Mouse (Mus musculus) CH12.LX (cell line): Measurements from ENCODE around the gene Ap1s3. TPM values are rescaled to one million over a fixed set of nuclear protein-coding genes. Genes with fewer than 3 reads are reported as not detected.

ENCODE experiments used
- DNase-seq: peaks from one replicate; pipeline ENCODE4 v3.0.0-alpha.2; 2013; ENCODE audit errors: extremely low read depth
- H3K27ac ChIP-seq: 2 replicates; pipeline ENCODE4 v1.5.1; 2012; ENCODE audit warnings: low read depth, mild to moderate bottlenecking, control low read depth, moderate library complexity; ENCODE audit not compliant: insufficient read depth
- H3K27me3 ChIP-seq: replicated peaks from 2 replicates; pipeline ENCODE3; 2012; ENCODE audit warnings: inconsistent platforms
- H3K36me3 ChIP-seq, 2 experiments: replicated peaks in 1 of 2; 2 replicates each; pipeline versions ENCODE3 to v1.6.1; 2012; ENCODE audit warnings: inconsistent platforms in 1 of 2, low read length in 1 of 2, mild to moderate bottlenecking in 1 of 2, mixed read lengths in 1 of 2, moderate library complexity in 1 of 2; ENCODE audit not compliant: control insufficient read depth in 1 of 2, insufficient read depth in 1 of 2
- H3K4me1 ChIP-seq, 2 experiments: 2 replicates each; pipeline ENCODE4 v1.6.1; 2012; ENCODE audit warnings: inconsistent platforms in 1 of 2, moderate library complexity in 1 of 2; ENCODE audit not compliant: insufficient read depth in 2 of 2, control insufficient read depth in 1 of 2
- H3K4me2 ChIP-seq: 2 replicates; pipeline ENCODE4 v1.6.1; 2012; ENCODE audit warnings: low read depth, mild to moderate bottlenecking, control low read depth; ENCODE audit not compliant: poor library complexity, insufficient read depth, severe bottlenecking
- H3K4me3 ChIP-seq, 3 experiments: fragments of 150-350 bp in 1 of 3; sonication (generic) in 1 of 3; replicated peaks in 1 of 3; 2 replicates each; pipeline versions ENCODE3 to v1.5.1; 2011 to 2012; ENCODE audit warnings: low read depth in 2 of 3, low read length in 2 of 3, mild to moderate bottlenecking in 2 of 3, moderate library complexity in 2 of 3, control low read depth in 1 of 3, improper control_type of control experiment in 1 of 3, inconsistent platforms in 1 of 3, mixed read lengths in 1 of 3; ENCODE audit not compliant: poor library complexity in 1 of 3
- H3K79me2 ChIP-seq: replicated peaks from 2 replicates; pipeline ENCODE4 v1.6.1; 2012; ENCODE audit warnings: mild to moderate bottlenecking, moderate library complexity; ENCODE audit not compliant: control insufficient read depth, poor library complexity, insufficient read depth, severe bottlenecking; ENCODE audit errors: extremely low read depth
- H3K9ac ChIP-seq: 2 replicates; pipeline ENCODE4 v1.6.1; 2012; ENCODE audit warnings: low read depth, mild to moderate bottlenecking, control low read depth, moderate library complexity; ENCODE audit not compliant: insufficient read depth
- H3K9me3 ChIP-seq: replicated peaks from 2 replicates; pipeline ENCODE3; 2012; ENCODE audit warnings: low read length, inconsistent platforms, mixed read lengths
- BHLHE40 ChIP-seq: IDR thresholded peaks from 2 replicates; pipeline ENCODE4 v1.6.1; 2011; ENCODE audit warnings: mild to moderate bottlenecking, low read depth, low read length, improper control_type of control experiment
- CHD1 ChIP-seq: IDR thresholded peaks from 2 replicates; pipeline ENCODE4 v1.6.1; 2012; ENCODE audit warnings: low read depth, low read length, improper control_type of control experiment, inconsistent platforms
- CTCF ChIP-seq, 2 experiments: IDR thresholded peaks in 1 of 2; conservative IDR thresholded peaks in 1 of 2; 2 replicates each; pipeline ENCODE4 v1.5.1; 2011 to 2012; ENCODE audit warnings: low read depth in 2 of 2, low read length in 2 of 2, improper control_type of control experiment in 1 of 2, inconsistent platforms in 1 of 2, mild to moderate bottlenecking in 1 of 2, moderate library complexity in 1 of 2
- ELF1 ChIP-seq: IDR thresholded peaks from 2 replicates; pipeline ENCODE4 v1.6.1; 2014; ENCODE audit warnings: low read depth, mild to moderate bottlenecking, inconsistent platforms, low read length, improper control_type of control experiment
- EP300 ChIP-seq: IDR thresholded peaks from 2 replicates; pipeline ENCODE4 v1.6.1; 2011; ENCODE audit warnings: low read length, improper control_type of control experiment
- ETS1 ChIP-seq: conservative IDR thresholded peaks from 2 replicates; pipeline ENCODE4 v1.6.1; 2012; ENCODE audit warnings: low read depth, mild to moderate bottlenecking, inconsistent platforms, low read length, improper control_type of control experiment, moderate library complexity
- JUND ChIP-seq: conservative IDR thresholded peaks from 2 replicates; pipeline ENCODE4 v1.6.1; 2011; ENCODE audit warnings: low read depth, low read length, improper control_type of control experiment
- MAFK ChIP-seq: IDR thresholded peaks from 2 replicates; pipeline ENCODE4 v1.6.1; 2011; ENCODE audit warnings: low read length, improper control_type of control experiment; ENCODE audit not compliant: insufficient replicate concordance
- MAX ChIP-seq: IDR thresholded peaks from 2 replicates; pipeline ENCODE4 v1.6.1; 2011; ENCODE audit warnings: low read length, improper control_type of control experiment
- MAZ ChIP-seq: IDR thresholded peaks from 2 replicates; pipeline ENCODE4 v1.6.1; 2012; ENCODE audit warnings: low read depth, mild to moderate bottlenecking, inconsistent platforms, low read length, improper control_type of control experiment, moderate library complexity
- MYC ChIP-seq: IDR thresholded peaks from 2 replicates; pipeline ENCODE4 v1.6.1; 2011; ENCODE audit warnings: low read depth, mild to moderate bottlenecking, improper control_type of control experiment, low read length
- NELFE ChIP-seq: IDR thresholded peaks from 2 replicates; pipeline ENCODE4 v1.6.1; 2011; ENCODE audit warnings: low read depth, low read length, improper control_type of control experiment
- NRF1 ChIP-seq: IDR thresholded peaks from 2 replicates; pipeline ENCODE4 v1.6.1; 2014; ENCODE audit warnings: low read depth, mild to moderate bottlenecking, inconsistent platforms, low read length, improper control_type of control experiment, moderate library complexity
- POLR2AphosphoS2 ChIP-seq: IDR thresholded peaks from 2 replicates; pipeline ENCODE4 v1.6.1; 2011; ENCODE audit warnings: low read depth, low read length, improper control_type of control experiment
- SIN3A ChIP-seq: IDR thresholded peaks from 2 replicates; pipeline ENCODE4 v1.6.1; 2012; ENCODE audit warnings: low read length, improper control_type of control experiment, inconsistent platforms
- SMC3 ChIP-seq: IDR thresholded peaks from 2 replicates; pipeline ENCODE4 v1.6.1; 2011; ENCODE audit warnings: low read depth, low read length, improper control_type of control experiment
- TBP ChIP-seq: conservative IDR thresholded peaks from 2 replicates; pipeline ENCODE4 v1.6.1; 2011; ENCODE audit warnings: low read depth, low read length, improper control_type of control experiment
- UBTF ChIP-seq: IDR thresholded peaks from 2 replicates; pipeline ENCODE4 v1.6.1; 2012; ENCODE audit warnings: low read depth, mild to moderate bottlenecking, inconsistent platforms, low read length, improper control_type of control experiment, moderate library complexity
- USF1 ChIP-seq: IDR thresholded peaks from 2 replicates; pipeline ENCODE4 v1.6.1; 2014; ENCODE audit warnings: low read depth, mild to moderate bottlenecking, inconsistent platforms, low read length, improper control_type of control experiment
- USF2 ChIP-seq: conservative IDR thresholded peaks from 2 replicates; pipeline ENCODE4 v1.6.1; 2011; ENCODE audit warnings: low read depth, low read length, improper control_type of control experiment
- ZC3H11A ChIP-seq: IDR thresholded peaks from 2 replicates; pipeline ENCODE4 v1.6.1; 2012; ENCODE audit warnings: low read depth, mild to moderate bottlenecking, inconsistent platforms, low read length, improper control_type of control experiment
- ZMIZ1 ChIP-seq: IDR thresholded peaks from 2 replicates; pipeline ENCODE4 v1.6.1; 2012; ENCODE audit warnings: low read depth, mild to moderate bottlenecking, inconsistent platforms, low read length, improper control_type of control experiment
- ZNF384 ChIP-seq: IDR thresholded peaks from 2 replicates; pipeline ENCODE4 v1.6.1; 2012; ENCODE audit warnings: low read depth, low read length, improper control_type of control experiment, inconsistent platforms
- dilution Hi-C: fragments of 300-500 bp; cut with MboI; formaldehyde crosslinking; loops from 2 replicates; pipeline ENCODE4 v1.14.3; 2020; ENCODE audit warnings: low sequenced_read_pairs; ENCODE audit not compliant: extremely low pct_unique_long_range_greater_than_20kb, extremely low pct_ligation_motif_present
- in situ Hi-C: fragments of 300-500 bp; cut with MboI; formaldehyde crosslinking; loops from 3 replicates; pipeline ENCODE4 v1.14.3; 2019; ENCODE audit warnings: low sequenced_read_pairs, low pct_ligation_motif_present, low pct_unique_long_range_greater_than_20kb, mixed read lengths
- polyA plus RNA-seq: library from polyadenylated mRNA; unstranded; fragments of >175 nt; gene quantifications from 2 replicates; pipeline ENCODE4 v1.2.1, GENCODE M21; 2012; ENCODE audit warnings: low read depth; ENCODE audit not compliant: insufficient read length
- total RNA-seq, 2 experiments: library from RNA; depleted of rRNA; stranded (reverse); fragments of 300-350 nt in 1 of 2; fragments of >200 nt in 1 of 2; gene quantifications; 2 replicates each; pipeline ENCODE4 v1.2.3; 2012 to 2014

Gene Ap1s3
- total and polyA plus RNA-seq, 3 experiments: 10.5 to 36.6 (median 13.9) TPM

- dilution Hi-C loops: no loop called here
- Histone ChIP-seq H3K27me3 (no peaks in the 10 kb centered on the region), H3K9me3 (no peaks in the 10 kb centered on the region), H3K4me3 (no peak overlapping the region), H3K9ac (no peak overlapping the region), H3K4me1 (peaks cover 0 to 10% of the 10 kb centered on the region in 2 experiments; a peak in 2 of 4 replicates), H3K79me2 (no peaks in the 10 kb centered on the region), H3K4me2 (0 out of 2 replicates have a peak overlapping the region, but pooled peaks have one; percentile 15), H3K27ac (no peak overlapping the region), H3K36me3 (no peaks in the 10 kb centered on the region)
- DNase-seq: no peak
- in situ Hi-C loops: no loop called here
- TF ChIP-seq POLR2AphosphoS2 (no peak), ZC3H11A (no peak), ZMIZ1 (no peak), JUND (no peak), MYC (no peak), USF2 (no peak), SMC3 (no peak), EP300 (no peak), SIN3A (no peak)
These were observed 99.9 kb downstream of the Ap1s3 start for GRCm38 (mm10) chr1:79571912-79572311.

GRCm38 (mm10) chr1:79571126-79571525, 100.6 kb downstream of the Ap1s3 start:
- H3K27me3 ChIP-seq: no peaks in the 10 kb centered on the region
- DNase-seq: no peak
- peaks cover 0 to 4% of the 10 kb centered on the region in 2 experiments; a peak in 2 of 4 replicates for H3K4me1 ChIP-seq
- H3K36me3 ChIP-seq: no peaks in the 10 kb centered on the region
- H3K4me3 ChIP-seq: no peak overlapping the region
- in situ Hi-C loops: no loop called here
- dilution Hi-C loops: no loop called here
- no peak overlapping the region for H3K9ac ChIP-seq
- no peak overlapping the region for H3K27ac ChIP-seq
- no peak overlapping the region for H3K4me2 ChIP-seq
- TF ChIP-seq ZNF384 (no peak), CHD1 (no peak), MAZ (no peak), ELF1 (no peak), POLR2AphosphoS2 (no peak), ETS1 (no peak), MAFK (no peak), NRF1 (no peak), MAX (no peak), USF2 (no peak), ZC3H11A (no peak), UBTF (no peak), NELFE (no peak), CTCF (conservative IDR thresholded peaks at IDR 0.05 in 1 of 2, IDR thresholded peaks at IDR 0.05 in 1 of 2; ENCODE audit: low read depth in 2 of 2, low read length in 2 of 2) (no peak), BHLHE40 (no peak), USF1 (no peak), TBP (no peak)
- no peaks in the 10 kb centered on the region for H3K9me3 ChIP-seq
- no peaks in the 10 kb centered on the region for H3K79me2 ChIP-seq
